Mouse (Mus musculus) liver, embryonic 14.5 days (tissue): Measurements from ENCODE around the gene Tmem178b.

Source experiments
- CTCF ChIP-seq: IDR thresholded peaks from 2 replicates; pipeline ENCODE4 v1.5.1; 2016; ENCODE audit warnings: antibody characterized with exemption, low read depth, control low read depth
- EP300 ChIP-seq: IDR thresholded peaks from 2 replicates; pipeline ENCODE4 v1.6.1; 2016; ENCODE audit warnings: antibody characterized with exemption, low read depth

GRCm38 (mm10) chr6:40013407-40013806 is 140.3 kb downstream of the Tmem178b start:
- TF ChIP-seq CTCF = no peak
- TF ChIP-seq EP300 = no peak
